Mouse (Mus musculus) limb, embryonic 13.5 days (tissue): ENCODE measurements around the gene Opalin. TPM values are rescaled to one million over a fixed set of nuclear protein-coding genes. Genes with fewer than 3 reads are reported as not detected.

ENCODE experiments used
- ATAC-seq: fragments of 200-750 bp; cut with Nextera tagmentation; 2 replicates; pipeline ENCODE4 v1.8.0; 2017; ENCODE audit warnings: low read depth, moderate number of reproducible peaks, moderate TSS enrichment; ENCODE audit not compliant: low FRiP score
- H3K27ac ChIP-seq: fragments of 300-500 bp; sonication (generic); 2 replicates; pipeline ENCODE4 v1.5.1; 2015; ENCODE audit warnings: inconsistent platforms, mild to moderate bottlenecking, moderate library complexity
- H3K27me3 ChIP-seq: fragments of 300-500 bp; sonication (generic); 2 replicates; pipeline ENCODE4 v1.6.1; 2015; ENCODE audit warnings: mild to moderate bottlenecking, inconsistent platforms
- H3K36me3 ChIP-seq: fragments of 300-500 bp; sonication (generic); 2 replicates; pipeline ENCODE4 v1.6.1; 2015; ENCODE audit warnings: inconsistent platforms, mild to moderate bottlenecking, moderate library complexity
- H3K4me1 ChIP-seq: fragments of 300-500 bp; sonication (generic); 2 replicates; pipeline ENCODE4 v1.6.1; 2015; ENCODE audit warnings: inconsistent platforms
- H3K4me2 ChIP-seq: fragments of 300-500 bp; sonication (generic); replicated peaks from 2 replicates; pipeline ENCODE4 v1.6.1; 2015; ENCODE audit warnings: inconsistent platforms, mild to moderate bottlenecking, moderate library complexity
- H3K4me3 ChIP-seq: fragments of 300-500 bp; sonication (generic); 2 replicates; pipeline ENCODE4 v1.5.1; 2015; ENCODE audit warnings: moderate library complexity, mild to moderate bottlenecking, inconsistent platforms
- H3K9ac ChIP-seq: fragments of 300-500 bp; sonication (generic); 2 replicates; pipeline ENCODE4 v1.6.1; 2015; ENCODE audit warnings: mild to moderate bottlenecking, inconsistent platforms
- H3K9me3 ChIP-seq: fragments of 300-500 bp; sonication (generic); 2 replicates; pipeline ENCODE4 v1.6.1; 2016; ENCODE audit warnings: inconsistent platforms
- WGBS: fragments of 180-500 bp; shearing (Covaris S2); methylation state at CpG from one replicate; pipeline ENCODE4 v1.1.7; 2015; 5-methylcytosine and 5-hydroxymethylcytosine counted together
- polyA plus RNA-seq: library from polyadenylated mRNA; unstranded; fragments of >200 nt; fragmentation: Nextera tagmentation; extraction: Ambion mirVana; gene quantifications from 2 replicates; pipeline ENCODE4 v1.2.1, GENCODE M21; 2015

The Opalin gene
- polyA plus RNA-seq, 1 experiment from 2014 or later: not detected

DNA sequence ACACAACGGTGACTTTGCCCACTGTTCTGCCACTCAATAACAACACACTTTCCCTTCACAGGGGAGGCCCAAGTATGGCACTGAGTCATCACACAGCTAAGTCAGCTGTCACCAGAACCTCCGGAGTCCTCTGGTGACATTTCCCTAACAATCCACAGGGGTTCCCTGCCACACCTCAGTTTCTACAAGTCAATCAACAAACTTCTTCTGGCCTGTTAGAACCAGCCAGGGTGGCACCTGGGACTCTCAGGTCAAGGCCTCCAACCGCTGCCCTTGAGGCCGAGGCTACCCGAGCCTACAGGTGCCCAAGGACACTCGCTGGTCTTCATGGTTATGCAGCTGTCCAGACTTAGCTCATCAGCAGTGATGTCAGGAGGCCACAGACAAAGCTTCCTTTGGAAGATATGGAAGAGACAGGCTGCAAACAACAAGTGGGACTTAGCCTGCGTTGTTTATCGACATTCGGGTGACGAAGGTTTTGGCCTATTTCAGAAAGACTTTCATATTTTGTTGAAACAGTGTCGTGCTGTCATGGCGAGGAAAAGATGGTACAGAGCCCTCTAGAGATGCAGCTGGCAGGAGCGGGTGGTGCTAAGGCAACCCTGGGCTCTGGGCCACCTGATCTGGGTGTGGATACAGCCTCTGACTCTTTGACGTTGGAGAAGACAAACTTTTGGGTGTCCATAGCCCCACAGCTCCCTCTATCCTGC lies 3.0 kb downstream of the Opalin start:
- Histone ChIP-seq H3K36me3 (no peaks in the 10 kb centered on the region), H3K4me3 (no peak overlapping the region), H3K4me1 (no peaks in the 10 kb centered on the region), H3K4me2 (no peak overlapping the region), H3K27me3 (no peaks in the 10 kb centered on the region), H3K27ac (no peak overlapping the region), H3K9me3 (no peaks in the 10 kb centered on the region), H3K9ac (no peak overlapping the region)
- ATAC-seq: no peak
- 89% methylated on average over 14 of the region's 14 CpGs for WGBS

DNA sequence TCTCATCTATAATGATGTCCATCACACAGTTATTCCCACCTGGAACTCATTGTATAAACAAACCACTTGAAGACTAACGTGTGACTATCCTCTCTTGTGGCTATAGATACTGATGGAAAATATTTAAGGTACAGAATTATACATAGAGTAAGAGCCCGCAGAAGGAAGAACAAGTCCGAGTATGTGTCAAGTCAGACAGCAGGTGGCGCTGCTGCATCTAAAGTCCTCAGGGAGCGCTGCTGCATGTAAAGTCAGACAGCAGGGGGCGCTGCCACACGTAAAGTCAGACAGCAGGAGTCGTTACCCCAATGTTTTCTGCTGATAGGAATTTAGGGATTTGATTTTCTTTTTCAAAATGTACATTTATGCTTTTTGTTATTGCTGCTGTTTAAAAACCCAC lies 5.4 kb downstream of the Opalin start:
- no peaks in the 10 kb centered on the region for H3K9me3 ChIP-seq
- H3K27ac ChIP-seq: no peak overlapping the region
- H3K4me1 ChIP-seq: no peaks in the 10 kb centered on the region
- H3K36me3 ChIP-seq: no peaks in the 10 kb centered on the region
- no peak overlapping the region for H3K4me3 ChIP-seq
- no peak overlapping the region for H3K4me2 ChIP-seq
- no peaks in the 10 kb centered on the region for H3K27me3 ChIP-seq
- 0 out of 2 replicates have a peak, but pooled peaks have one; percentile 36 for ATAC-seq
- H3K9ac ChIP-seq: no peak overlapping the region
- WGBS: 10% methylated on average over 8 of the region's 8 CpGs

GRCm38 (mm10) chr19:41054702-41055101 lies 22.2 kb downstream of the Opalin start:
- Histone ChIP-seq H3K27ac (no peak overlapping the region), H3K9me3 (no peaks in the 10 kb centered on the region), H3K4me3 (no peak overlapping the region), H3K4me1 (no peaks in the 10 kb centered on the region), H3K9ac (no peak overlapping the region), H3K27me3 (no peaks in the 10 kb centered on the region), H3K4me2 (no peak overlapping the region), H3K36me3 (no peaks in the 10 kb centered on the region)
- no peak for ATAC-seq
- WGBS: 64% methylated on average over 4 of the region's 4 CpGs

DNA sequence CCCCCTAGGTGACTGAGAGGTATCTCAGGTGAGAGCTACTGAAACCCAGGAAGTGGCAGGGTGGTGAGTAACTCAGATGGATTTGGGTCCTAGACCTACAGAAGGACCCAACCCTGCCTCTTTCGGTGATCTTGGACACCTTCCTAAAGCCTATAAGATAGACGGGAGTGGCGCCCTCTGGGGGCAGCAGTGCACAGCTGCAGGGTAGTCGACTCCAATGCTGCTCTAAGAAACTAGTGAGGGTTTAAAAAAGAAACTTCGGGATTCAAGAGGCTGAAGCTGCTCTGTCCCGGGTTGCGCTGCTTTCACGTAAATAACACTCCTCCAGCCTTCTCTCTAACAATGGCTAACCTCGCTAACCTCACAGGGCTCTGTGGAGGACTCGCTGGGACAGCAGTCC lies 23.4 kb downstream of the Opalin start:
- no peak for ATAC-seq
- 34% methylated on average over 10 of the region's 10 CpGs for WGBS
- Histone ChIP-seq H3K4me1 (no peaks in the 10 kb centered on the region), H3K9me3 (no peaks in the 10 kb centered on the region), H3K4me3 (no peak overlapping the region), H3K4me2 (no peak overlapping the region), H3K36me3 (no peaks in the 10 kb centered on the region), H3K9ac (no peak overlapping the region), H3K27me3 (no peaks in the 10 kb centered on the region), H3K27ac (no peak overlapping the region)

DNA sequence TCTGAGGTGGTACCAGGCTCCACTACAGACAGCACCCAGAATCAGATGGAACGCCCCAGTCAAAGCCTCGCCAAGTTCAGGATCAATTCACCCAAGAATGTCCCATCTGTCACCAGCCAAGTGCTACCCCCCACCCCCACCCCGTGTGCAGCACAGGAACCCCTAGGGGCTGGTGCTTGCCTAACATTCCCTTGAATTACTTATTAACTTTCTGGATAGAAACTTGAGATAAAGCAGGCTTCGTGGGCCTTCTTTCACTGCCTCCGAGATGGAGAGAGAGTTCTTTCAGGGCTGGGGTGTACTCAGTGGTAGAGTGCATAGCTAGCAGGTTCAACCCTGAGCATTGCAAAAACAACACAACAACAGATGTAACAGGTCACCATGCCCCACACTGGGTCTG lies 24.7 kb downstream of the Opalin start:
- no peak for ATAC-seq
- Histone ChIP-seq H3K9me3 (no peaks in the 10 kb centered on the region), H3K27me3 (no peaks in the 10 kb centered on the region), H3K27ac (no peak overlapping the region), H3K4me1 (no peaks in the 10 kb centered on the region), H3K36me3 (no peaks in the 10 kb centered on the region), H3K4me3 (no peak overlapping the region), H3K9ac (no peak overlapping the region), H3K4me2 (no peak overlapping the region)
- 71% methylated on average over 5 of the region's 5 CpGs for WGBS

GRCm38 (mm10) chr19:41051714-41052113 lies 25.2 kb downstream of the Opalin start:
- Histone ChIP-seq H3K36me3 (no peaks in the 10 kb centered on the region), H3K27ac (no peak overlapping the region), H3K4me3 (no peak overlapping the region), H3K27me3 (no peaks in the 10 kb centered on the region), H3K9ac (no peak overlapping the region), H3K4me1 (no peaks in the 10 kb centered on the region), H3K4me2 (no peak overlapping the region), H3K9me3 (no peaks in the 10 kb centered on the region)
- ATAC-seq: no peak
- WGBS: 90% methylated on average over 1 of the region's 1 CpGs

DNA sequence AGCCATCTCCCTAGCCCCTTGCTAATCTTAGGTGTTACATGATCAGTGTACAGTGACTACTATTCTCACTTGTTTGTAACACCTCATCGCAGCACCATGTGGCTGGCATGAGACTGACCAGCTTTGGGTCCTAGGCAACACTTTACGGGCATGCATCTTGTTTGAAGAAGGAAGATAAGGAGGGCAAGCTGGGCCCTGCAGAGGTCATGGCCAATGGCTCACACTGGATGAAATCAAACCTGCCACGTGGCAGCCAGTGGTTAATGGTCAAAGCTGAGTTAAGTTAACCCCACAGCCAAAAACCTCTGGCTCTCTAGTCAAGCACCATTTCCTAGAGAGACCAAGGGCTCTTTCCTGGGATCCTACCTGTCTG lies 28.7 kb downstream of the Opalin start:
- 75% methylated on average over 3 of the region's 3 CpGs for WGBS
- no peak for ATAC-seq
- Histone ChIP-seq H3K4me2 (no peak overlapping the region), H3K4me1 (no peaks in the 10 kb centered on the region), H3K9ac (no peak overlapping the region), H3K4me3 (no peak overlapping the region), H3K27me3 (no peaks in the 10 kb centered on the region), H3K36me3 (no peaks in the 10 kb centered on the region), H3K27ac (no peak overlapping the region), H3K9me3 (no peaks in the 10 kb centered on the region)

GRCm38 (mm10) chr19:41047437-41048186 lies 29.3 kb downstream of the Opalin start:
- ATAC-seq: no peak
- no peaks in the 10 kb centered on the region for H3K9me3 ChIP-seq
- H3K4me3 ChIP-seq: no peak overlapping the region
- no peaks in the 10 kb centered on the region for H3K27me3 ChIP-seq
- H3K4me2 ChIP-seq: no peak overlapping the region
- no peak overlapping the region for H3K9ac ChIP-seq
- H3K36me3 ChIP-seq: no peaks in the 10 kb centered on the region
- H3K4me1 ChIP-seq: no peaks in the 10 kb centered on the region
- no peak overlapping the region for H3K27ac ChIP-seq
- WGBS: 86% methylated on average over 9 of the region's 9 CpGs

DNA sequence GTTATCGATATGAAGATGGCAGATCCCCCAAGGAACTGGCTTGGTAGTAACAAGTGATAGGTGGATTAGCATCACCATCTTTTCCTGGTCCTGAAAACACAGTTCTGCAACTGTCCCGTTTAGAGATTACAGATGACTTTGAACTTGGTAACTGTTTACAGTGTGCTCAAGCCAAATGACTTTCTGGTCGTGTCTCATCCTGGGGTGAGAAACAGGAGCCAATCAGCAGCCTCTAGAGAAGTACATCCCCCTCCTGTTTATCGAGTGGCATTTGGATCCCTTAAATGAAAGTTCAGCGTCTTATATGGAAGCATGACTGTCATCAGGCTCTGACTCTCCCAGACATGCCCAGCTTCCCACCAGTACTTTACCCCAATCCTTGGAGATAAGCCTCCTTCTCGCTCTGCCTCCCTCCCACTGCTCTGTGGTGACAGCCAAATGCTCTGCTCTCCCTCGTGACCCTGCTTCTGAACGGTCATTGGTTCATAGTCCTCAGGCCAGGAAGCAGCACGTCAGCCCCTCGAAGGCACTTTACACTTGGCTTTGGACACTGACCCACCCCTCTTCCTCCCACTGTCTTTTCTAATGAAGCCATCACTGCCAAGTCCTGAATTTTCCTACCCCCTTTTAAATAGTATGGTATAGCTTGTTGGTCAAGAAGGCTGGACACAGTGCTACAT lies 31.7 kb downstream of the Opalin start:
- H3K4me3 ChIP-seq: no peak overlapping the region
- WGBS: 46% methylated on average over 10 of the region's 10 CpGs
- no peak overlapping the region for H3K4me2 ChIP-seq
- no peaks in the 10 kb centered on the region for H3K27me3 ChIP-seq
- ATAC-seq: no peak
- H3K27ac ChIP-seq: no peak overlapping the region
- no peaks in the 10 kb centered on the region for H3K9me3 ChIP-seq
- no peaks in the 10 kb centered on the region for H3K4me1 ChIP-seq
- no peaks in the 10 kb centered on the region for H3K36me3 ChIP-seq
- H3K9ac ChIP-seq: no peak overlapping the region

DNA sequence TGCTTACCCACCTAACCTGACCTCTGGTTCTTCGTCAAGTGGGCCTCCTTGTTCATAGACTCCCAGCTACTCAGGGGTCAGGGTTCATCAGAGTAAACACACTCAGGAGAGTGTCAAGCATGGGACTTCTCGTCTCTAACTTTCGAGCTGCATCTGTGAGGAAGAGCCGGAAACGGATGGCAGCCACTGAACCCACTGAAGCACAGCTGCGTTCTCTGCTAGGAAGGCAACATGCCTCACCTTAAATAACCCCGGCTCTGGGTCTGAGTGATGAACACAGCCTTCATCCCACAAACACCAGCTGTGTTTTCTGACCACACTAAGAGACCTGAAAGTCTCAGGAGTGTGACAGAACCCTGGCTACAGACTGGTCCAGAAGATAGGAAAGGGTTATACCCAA lies 37.8 kb downstream of the Opalin start:
- H3K36me3 ChIP-seq: no peaks in the 10 kb centered on the region
- ATAC-seq: no peak
- peaks cover 3% of the 10 kb centered on the region; the same call in 1 of the 2 replicates for H3K4me1 ChIP-seq
- H3K27me3 ChIP-seq: 0 out of 2 replicates have a peak, but pooled peaks cover 4% of the 10 kb centered on the region
- no peak overlapping the region for H3K27ac ChIP-seq
- no peaks in the 10 kb centered on the region for H3K9me3 ChIP-seq
- 84% methylated on average over 7 of the region's 7 CpGs for WGBS
- H3K4me2 ChIP-seq: no peak overlapping the region
- no peak overlapping the region for H3K9ac ChIP-seq
- H3K4me3 ChIP-seq: no peak overlapping the region

DNA sequence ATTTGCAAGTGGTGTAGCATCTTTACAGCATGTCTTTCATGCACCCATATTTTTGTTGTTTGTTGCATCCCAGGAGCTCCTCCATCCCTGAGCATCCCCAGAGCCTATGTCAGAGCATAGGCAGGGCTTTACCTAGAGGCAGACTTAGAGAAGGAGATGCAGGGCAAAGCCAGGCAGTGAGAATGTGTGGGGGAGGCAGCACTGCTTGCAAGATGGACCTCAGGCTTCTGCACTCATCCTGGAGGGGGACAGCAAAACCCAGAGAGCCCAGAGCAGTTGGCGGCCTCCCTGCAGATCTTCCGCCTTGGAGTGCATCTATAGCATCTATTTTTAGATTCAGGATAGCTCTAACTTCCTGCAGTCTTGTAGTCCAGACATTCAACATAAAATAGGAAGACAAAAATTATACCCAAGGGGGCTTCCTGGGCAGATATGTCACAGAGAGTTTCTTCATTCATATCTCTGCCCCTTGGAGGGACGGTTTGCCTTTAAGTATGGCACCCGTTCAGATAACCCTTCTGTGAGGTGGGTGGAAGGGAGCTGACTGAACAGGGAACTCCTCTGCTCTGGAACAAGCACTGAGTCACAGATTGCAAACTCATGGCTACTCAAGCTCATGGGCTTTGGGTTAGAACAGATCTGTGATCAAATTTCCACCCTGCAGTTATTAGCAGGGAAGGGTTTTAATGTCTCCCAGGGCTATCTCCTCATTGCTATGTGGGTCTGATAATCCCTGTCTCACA lies 40.9 kb downstream of the Opalin start:
- H3K4me3 ChIP-seq: no peak overlapping the region
- no peak overlapping the region for H3K9ac ChIP-seq
- no peak overlapping the region for H3K27ac ChIP-seq
- WGBS: 74% methylated on average over 4 of the region's 4 CpGs
- H3K4me1 ChIP-seq: peaks cover 6% of the 10 kb centered on the region; the same call in 1 of the 2 replicates
- no peaks in the 10 kb centered on the region for H3K9me3 ChIP-seq
- no peak overlapping the region for H3K4me2 ChIP-seq
- H3K27me3 ChIP-seq: peaks cover 8% of the 10 kb centered on the region; the same call in 1 of the 2 replicates
- no peaks in the 10 kb centered on the region for H3K36me3 ChIP-seq
- ATAC-seq: no peak

DNA sequence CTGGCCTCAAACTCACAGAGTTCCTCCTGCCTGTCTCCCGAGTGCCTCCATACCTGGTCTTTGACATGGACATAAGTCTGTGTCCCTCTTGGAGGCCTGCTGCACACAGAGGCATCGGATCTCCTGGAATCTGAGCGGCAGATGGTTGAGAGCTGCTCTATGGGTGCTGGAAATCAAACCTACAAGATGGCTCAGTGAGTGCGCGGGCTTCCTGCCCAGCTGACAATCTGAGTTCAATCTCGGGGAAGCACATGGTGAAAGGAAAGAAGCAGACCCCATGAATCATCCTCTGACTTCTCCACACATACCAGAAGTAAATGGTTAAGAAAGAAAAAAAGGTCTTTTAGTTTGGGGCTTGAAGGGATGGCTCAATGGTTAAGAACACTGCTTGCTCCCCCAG lies 45.0 kb downstream of the Opalin start:
- ATAC-seq: no peak
- no peak overlapping the region for H3K9ac ChIP-seq
- H3K27ac ChIP-seq: no peak overlapping the region
- no peaks in the 10 kb centered on the region for H3K36me3 ChIP-seq
- H3K4me2 ChIP-seq: no peak overlapping the region
- no peaks in the 10 kb centered on the region for H3K9me3 ChIP-seq
- no peak overlapping the region for H3K4me3 ChIP-seq
- peaks cover 6% of the 10 kb centered on the region; the same call in 1 of the 2 replicates for H3K4me1 ChIP-seq
- H3K27me3 ChIP-seq: peaks cover 8% of the 10 kb centered on the region; the same call in 1 of the 2 replicates
- 76% methylated on average over 6 of the region's 6 CpGs for WGBS
